Mouse (Mus musculus) heart, embryonic 10.5 days (tissue): Measurements from ENCODE around the gene Eif4enif1. TPM values are rescaled to one million over a fixed set of nuclear protein-coding genes. Genes with fewer than 3 reads are reported as not detected.
A peak's percentile ranks its signal among the peaks of the same experiment; 100 is the strongest.
"Not testable (repeated sequence)": the region's sequence is repeated elsewhere in the genome, so short reads cannot be mapped to it uniquely, and the experiment has no call there.

Experiments
- DNase-seq: peaks from one replicate; pipeline ENCODE4 v3.0.0-alpha.2; 2017; ENCODE audit warnings: low spot score
- H3K27ac ChIP-seq: fragments of 300-500 bp; sonication (generic); 2 replicates; pipeline ENCODE4 v1.5.1; 2016; ENCODE audit warnings: mild to moderate bottlenecking
- H3K27me3 ChIP-seq: fragments of 300-500 bp; sonication (generic); 2 replicates; pipeline ENCODE4 v1.6.1; 2016; ENCODE audit warnings: mild to moderate bottlenecking; ENCODE audit not compliant: poor library complexity, insufficient read depth, severe bottlenecking
- H3K36me3 ChIP-seq: fragments of 300-500 bp; sonication (generic); 2 replicates; pipeline ENCODE4 v1.6.1; 2016; ENCODE audit warnings: mild to moderate bottlenecking, moderate library complexity
- H3K4me1 ChIP-seq: fragments of 300-500 bp; sonication (generic); 2 replicates; pipeline ENCODE4 v1.6.1; 2016; ENCODE audit warnings: mild to moderate bottlenecking
- H3K4me3 ChIP-seq: fragments of 300-500 bp; sonication (generic); 2 replicates; pipeline ENCODE4 v1.5.1; 2016; ENCODE audit warnings: mild to moderate bottlenecking, moderate library complexity
- H3K9me3 ChIP-seq: fragments of 300-500 bp; sonication (generic); 2 replicates; pipeline ENCODE4 v1.6.1; 2016; ENCODE audit warnings: mild to moderate bottlenecking, moderate library complexity
- WGBS: fragments of 180-500 bp; shearing (Covaris S2); methylation state at CpG from one replicate; pipeline ENCODE4 v1.1.7; 2016; 5-methylcytosine and 5-hydroxymethylcytosine counted together
- polyA plus RNA-seq: library from polyadenylated mRNA; unstranded; fragments of >200 nt; fragmentation: Nextera tagmentation; extraction: Ambion mirVana; gene quantifications from 2 replicates; pipeline ENCODE4 v1.2.1, GENCODE M21; 2016

Gene Eif4enif1
- polyA plus RNA-seq, 1 experiment from 2014 or later = 51.0 TPM

DNA sequence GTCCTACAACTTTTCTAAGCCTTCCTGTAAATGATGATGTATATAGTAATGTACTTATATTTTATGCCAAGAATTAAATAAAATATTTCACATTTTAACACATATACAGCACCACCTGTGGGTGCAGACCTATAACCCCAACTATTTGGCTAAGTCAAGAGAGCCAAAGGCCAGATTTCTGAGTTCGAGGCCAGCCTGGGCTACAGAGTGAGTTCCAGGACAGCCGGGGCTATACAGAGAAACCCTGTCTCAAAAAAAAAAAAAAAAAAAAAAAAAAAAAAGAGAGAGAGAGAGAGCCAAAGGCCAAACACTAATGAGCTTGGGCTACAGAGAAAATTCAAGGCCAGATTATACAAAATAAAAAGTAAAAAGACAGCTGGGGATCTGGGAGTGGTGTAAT is 33.1 kb upstream of the Eif4enif1 start:
- not testable (repeated sequence) for H3K27me3 ChIP-seq, H3K27ac ChIP-seq, H3K36me3 ChIP-seq, H3K4me1 ChIP-seq, DNase-seq, H3K4me3 ChIP-seq
- 71% methylated on average over 2 of the region's 2 CpGs for WGBS
- H3K9me3 ChIP-seq = peaks cover 17% of the 10 kb centered on the region

DNA sequence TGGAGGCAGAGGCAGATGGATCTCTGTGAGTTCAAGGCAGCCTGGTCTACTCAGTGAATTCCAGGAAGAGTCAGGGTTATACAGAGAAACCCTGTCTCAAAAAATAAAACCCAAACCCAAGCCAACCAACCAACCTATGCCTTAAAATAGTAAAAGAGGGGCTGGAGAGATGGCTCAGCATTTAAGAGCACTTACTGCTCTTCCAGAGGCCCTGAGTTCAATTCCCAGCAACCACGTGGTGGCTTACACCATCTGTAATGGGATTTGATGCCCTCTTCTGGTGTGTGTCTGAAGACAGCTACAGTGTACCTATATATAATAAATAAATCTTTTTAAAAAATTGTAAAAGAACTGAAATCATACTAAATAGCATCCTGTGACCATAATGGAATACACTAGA is 30.3 kb upstream of the Eif4enif1 start:
- H3K36me3 ChIP-seq = not testable (repeated sequence)
- WGBS = 66% methylated on average over 1 of the region's 1 CpGs

DNA sequence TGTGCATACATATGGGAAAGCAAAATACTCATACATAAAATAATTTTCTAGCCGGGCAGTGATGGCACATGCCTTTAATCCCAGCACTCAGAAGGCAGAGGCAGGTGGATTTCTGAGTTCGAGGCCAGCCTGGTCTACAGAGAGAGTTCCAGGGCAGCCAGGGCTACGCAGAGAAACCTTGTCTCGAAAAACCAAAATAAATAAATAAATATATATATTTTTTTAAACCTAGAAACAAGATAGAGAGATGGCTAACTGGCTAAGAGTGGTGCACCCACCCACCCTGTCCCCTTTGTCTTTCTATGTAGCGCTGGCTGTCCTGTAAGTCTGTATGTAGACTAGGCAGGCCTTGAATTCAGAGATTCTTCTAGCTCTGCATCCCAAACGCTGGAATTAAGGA is 29.7 kb upstream of the Eif4enif1 start:
- H3K36me3 ChIP-seq, H3K4me3 ChIP-seq, DNase-seq, H3K27me3 ChIP-seq, H3K27ac ChIP-seq, H3K4me1 ChIP-seq: not testable (repeated sequence)
- H3K9me3 ChIP-seq = peaks cover 12% of the 10 kb centered on the region
- WGBS = 58% methylated on average over 6 of the region's 6 CpGs

More for the DNA sequence above, 30.3 kb upstream of the Eif4enif1 start:
- DNase-seq = peak; percentile 58
- H3K27me3 ChIP-seq, H3K4me1 ChIP-seq, H3K4me3 ChIP-seq, H3K27ac ChIP-seq: not testable (repeated sequence)
- peaks cover 14% of the 10 kb centered on the region for H3K9me3 ChIP-seq

DNA sequence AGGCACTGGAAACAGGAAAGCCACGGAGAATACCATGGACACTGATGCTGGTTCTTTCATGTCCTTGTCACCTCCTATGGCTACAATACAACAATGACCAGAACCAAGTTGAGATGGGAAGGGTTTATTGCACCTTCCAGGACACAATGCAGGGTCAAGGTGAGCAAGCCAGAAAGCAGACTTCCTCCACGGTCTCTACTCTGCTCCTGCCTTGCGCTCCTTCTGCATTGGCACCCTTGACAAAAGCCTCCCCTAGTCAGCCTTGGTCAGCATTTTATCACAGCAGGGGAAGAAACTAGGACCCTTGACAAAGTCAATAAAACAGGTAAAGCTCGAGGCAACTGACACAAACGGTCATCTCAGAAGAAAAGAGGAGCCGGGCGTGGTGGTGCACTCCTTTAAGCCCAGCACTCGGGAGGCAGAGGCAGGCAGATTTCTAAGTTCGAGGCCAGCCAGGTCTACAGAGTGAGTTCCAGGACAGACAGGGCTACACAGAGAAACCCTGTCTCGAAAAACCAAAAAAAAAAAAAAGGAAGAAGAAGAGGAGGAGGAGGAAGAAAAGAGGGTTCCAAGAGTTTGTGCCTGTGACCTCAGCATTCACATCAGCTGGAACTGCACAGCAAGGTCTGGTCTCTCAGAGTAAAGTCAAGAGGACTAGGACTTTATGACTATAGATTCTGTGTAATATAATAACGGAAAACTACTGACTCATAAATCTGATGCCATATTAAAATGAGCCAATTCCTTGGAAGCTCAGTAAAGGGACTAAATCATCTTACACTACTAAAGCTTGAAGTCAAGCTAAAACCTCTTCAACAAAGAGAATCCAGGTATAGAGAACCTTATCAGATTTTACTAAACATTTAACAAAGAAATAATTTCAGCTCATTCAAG is 28.5 kb upstream of the Eif4enif1 start:
- not testable (repeated sequence) for H3K4me1 ChIP-seq, H3K27me3 ChIP-seq, H3K36me3 ChIP-seq, H3K4me3 ChIP-seq, H3K9me3 ChIP-seq, H3K27ac ChIP-seq
- peak; percentile 93 for DNase-seq
- 84% methylated on average over 11 of the region's 11 CpGs for WGBS

DNA sequence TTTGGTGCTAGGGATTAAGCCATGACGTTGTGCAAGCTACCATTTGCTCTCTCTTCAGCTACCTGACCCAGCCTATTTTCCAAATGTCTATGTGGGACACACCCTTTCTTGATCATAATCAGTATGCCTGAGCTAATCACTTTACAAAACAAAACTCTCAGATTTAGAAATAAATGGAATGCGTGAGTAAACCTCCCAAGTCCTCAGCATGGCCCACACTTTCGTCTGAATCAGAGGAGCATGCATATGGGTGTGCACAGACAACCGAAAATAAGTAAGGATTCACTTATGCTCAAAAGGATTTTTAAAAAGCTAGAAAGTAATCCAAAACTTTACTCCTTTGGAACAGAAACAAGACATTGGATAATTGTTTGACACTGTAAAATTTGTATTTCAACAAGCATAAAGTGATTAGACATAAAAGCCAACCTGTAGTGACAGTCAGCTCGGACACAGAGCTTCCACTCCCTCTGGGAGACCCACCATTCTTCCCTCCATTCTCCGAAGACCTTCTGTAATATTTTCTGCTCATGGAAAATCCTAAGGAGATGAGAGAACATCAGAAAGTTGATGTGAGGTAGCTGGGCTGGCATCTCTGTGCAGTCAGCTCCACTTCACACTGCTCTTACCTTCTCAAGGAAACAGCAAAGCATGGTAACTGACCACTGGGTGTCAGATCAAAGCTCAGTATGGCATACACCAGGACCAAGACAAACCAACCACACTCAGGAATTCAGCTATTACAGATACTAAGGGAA is 23.0 kb upstream of the Eif4enif1 start:
- not testable (repeated sequence) for H3K9me3 ChIP-seq, H3K4me1 ChIP-seq, H3K27ac ChIP-seq, H3K4me3 ChIP-seq, H3K36me3 ChIP-seq, H3K27me3 ChIP-seq
- 83% methylated on average over 6 of the region's 6 CpGs for WGBS
- peak; percentile 78 for DNase-seq

DNA sequence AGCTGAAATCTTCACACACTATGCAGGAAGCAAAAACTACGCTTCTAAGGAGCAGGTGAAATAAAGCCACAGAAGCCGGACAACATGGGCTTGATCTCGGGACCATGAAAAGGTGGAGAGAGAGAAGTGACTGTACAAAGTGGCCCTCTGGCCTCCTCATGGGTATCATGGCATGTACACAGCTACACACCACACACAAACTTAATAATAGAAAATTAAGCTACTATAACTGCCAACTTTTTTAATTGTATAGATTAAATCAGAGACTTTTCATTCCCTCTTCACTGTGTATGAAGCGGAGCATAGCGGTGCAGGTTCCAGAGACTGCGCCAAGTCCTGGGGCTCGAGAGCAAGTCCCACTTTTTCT is 22.5 kb upstream of the Eif4enif1 start:
- DNase-seq = peak; percentile 73
- H3K27ac ChIP-seq, H3K4me1 ChIP-seq, H3K9me3 ChIP-seq, H3K4me3 ChIP-seq, H3K27me3 ChIP-seq, H3K36me3 ChIP-seq: not testable (repeated sequence)
- WGBS = 82% methylated on average over 7 of the region's 7 CpGs

DNA sequence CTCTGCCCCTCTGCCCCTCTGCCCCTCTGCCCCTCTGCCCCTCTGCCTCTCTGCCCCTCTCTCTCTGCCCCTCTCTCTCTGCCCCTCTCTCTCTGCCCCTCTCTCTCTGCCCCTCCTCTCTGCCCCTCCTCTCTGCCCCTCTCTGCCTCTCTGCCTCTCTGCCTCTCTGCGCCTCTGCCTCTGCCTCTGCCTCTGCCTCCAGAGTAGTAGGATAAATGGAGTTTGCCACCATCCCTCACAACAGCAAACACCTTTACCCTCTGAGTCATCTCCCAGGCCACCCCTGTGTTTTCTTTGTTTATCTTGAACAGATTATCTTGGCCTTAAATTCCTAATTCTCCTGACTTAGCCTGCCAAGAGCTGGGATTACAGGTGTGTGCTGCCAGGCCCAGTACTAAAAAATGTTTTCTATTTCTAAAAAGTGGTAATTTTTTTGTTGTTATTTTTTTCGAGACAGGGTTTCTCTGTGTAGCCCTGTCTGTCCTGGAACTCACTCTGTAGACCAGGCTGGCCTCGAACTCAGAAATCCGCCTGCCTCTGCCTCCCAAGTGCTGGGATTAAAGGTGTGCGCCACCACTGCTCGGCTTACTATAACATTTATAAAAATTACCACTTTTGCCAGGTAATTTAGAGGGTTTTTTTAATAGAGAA is 21.6 kb upstream of the Eif4enif1 start:
- peak; percentile 83 for DNase-seq
- H3K27me3 ChIP-seq, H3K36me3 ChIP-seq, H3K27ac ChIP-seq, H3K4me1 ChIP-seq, H3K4me3 ChIP-seq, H3K9me3 ChIP-seq: not testable (repeated sequence)
- 72% methylated on average over 6 of the region's 6 CpGs for WGBS

DNA sequence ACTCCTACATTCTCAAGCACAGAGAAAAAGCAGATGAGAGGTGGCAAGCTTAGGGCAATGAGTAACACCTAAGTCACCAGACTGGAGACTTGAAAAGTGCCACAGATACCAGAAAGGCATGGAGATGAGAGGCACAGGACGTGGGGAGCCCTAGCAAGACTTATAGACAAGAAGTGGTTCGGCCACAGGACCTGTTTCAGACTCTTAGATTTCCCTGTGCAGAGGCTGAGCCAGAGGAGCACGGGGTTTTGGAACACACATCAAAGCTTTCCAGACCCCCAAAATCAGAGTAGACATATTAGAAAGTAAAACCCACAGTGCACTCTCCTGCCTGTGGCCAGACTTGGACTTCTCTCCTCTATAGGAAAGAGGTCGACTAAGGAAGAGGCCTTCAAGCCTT is 20.9 kb upstream of the Eif4enif1 start:
- H3K4me1 ChIP-seq, H3K27ac ChIP-seq, H3K36me3 ChIP-seq, H3K9me3 ChIP-seq, H3K4me3 ChIP-seq, H3K27me3 ChIP-seq: not testable (repeated sequence)
- DNase-seq = peak; percentile 93
- 48% methylated on average over 4 of the region's 4 CpGs for WGBS

DNA sequence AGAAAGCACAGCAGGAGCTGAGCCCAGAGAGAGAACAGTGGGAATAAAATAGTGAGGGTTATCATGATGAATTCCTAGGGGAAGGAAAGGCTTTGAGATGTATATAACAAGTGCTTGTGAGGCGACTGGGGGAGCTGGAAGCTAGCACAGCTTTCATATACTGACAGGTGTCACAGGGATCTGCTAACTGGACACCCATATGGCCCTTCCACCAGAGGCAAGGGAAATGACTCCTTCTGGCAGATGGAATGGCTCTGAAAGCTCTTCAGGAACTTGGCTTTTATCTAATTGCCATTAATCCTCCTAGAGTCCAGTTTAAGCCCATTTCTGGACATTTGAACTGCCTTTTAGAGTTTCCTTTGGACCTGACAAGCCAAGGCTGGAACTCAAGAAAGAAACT is 20.2 kb upstream of the Eif4enif1 start:
- H3K27me3 ChIP-seq, H3K36me3 ChIP-seq, H3K4me1 ChIP-seq, H3K4me3 ChIP-seq, H3K27ac ChIP-seq, H3K9me3 ChIP-seq: not testable (repeated sequence)
- DNase-seq = peak; percentile 17
- 50% methylated on average over 1 of the region's 1 CpGs for WGBS

DNA sequence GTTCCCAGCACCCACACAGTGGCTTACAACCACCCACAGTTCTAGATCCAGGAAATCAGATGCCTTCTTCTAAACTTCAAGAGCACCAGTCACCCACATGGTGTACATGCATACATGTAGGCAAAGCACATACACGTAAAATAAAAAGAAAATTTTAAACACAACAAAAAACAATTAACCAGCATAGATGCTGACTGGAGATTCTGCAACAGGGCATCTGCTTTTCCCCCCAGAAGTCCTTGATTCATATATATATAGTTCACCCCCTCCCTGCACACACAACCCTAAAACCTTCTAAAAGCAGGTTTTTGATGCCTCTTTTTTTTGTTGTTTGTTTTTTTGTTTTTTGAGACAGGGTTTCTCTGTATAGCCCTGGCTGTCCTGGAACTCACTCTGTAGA is 19.5 kb upstream of the Eif4enif1 start:
- not testable (repeated sequence) for H3K27ac ChIP-seq, H3K4me3 ChIP-seq, H3K27me3 ChIP-seq, H3K4me1 ChIP-seq, H3K36me3 ChIP-seq, H3K9me3 ChIP-seq
- peak; percentile 43 for DNase-seq
- WGBS = 80% methylated on average over 1 of the region's 1 CpGs

DNA sequence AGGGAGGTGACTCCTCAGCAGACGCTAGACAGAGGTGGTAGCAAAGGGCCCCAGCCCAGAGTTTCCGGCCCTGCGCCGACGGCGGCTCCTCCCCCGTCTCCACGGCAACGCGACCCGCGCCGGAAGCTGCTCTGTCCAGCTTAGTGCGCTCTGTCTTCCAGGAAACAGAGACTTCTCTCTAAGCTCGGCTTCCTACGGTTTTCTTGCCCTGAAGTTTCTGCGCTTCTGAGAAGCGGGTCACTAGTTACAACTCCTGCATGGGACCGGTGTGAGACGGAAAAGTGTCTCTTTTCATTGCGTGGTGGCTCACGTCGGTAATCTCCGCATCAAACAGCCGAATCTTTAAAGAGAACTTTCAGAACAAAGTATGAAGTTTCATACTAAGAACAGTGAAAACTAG is 8.8 kb upstream of the Eif4enif1 start, which contains the start of gene Sfi1:
Gene Sfi1 (minus strand): TSS at position 101 of the 400 bp plus-strand sequence.
- Histone ChIP-seq H3K27me3 (no peaks in the 10 kb centered on the region), H3K4me3 (no peak within 1 kb of the TSS), H3K4me1 (no peaks in the 10 kb centered on the region), H3K27ac (no peak within 1 kb of the TSS), H3K36me3 (no peaks in the 10 kb centered on the region), H3K9me3 (no peaks in the 10 kb centered on the region)
- 81% methylated on average over 25 of the region's 25 CpGs for WGBS
- no peak for DNase-seq

DNA sequence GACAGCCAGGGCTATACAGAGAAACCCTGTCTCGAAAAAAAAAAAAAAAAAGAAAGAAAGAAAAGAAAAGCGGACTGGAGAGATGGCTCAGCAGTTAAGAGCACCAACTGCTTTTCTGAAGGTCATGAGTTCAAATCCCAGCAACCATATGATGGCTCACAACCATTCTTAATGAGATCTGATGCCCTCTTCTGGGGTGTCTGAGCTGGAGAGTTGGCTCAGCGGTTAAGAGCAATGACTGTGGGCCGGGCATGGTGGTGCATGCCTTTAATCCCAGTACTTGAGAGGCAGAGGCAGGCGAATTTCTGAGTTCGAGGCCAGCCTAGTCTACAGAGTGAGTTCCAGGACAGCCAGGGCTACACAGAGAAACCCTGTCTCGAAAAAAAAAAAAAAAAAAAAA is 1.6 kb upstream of the Eif4enif1 start:
- not testable (repeated sequence) for H3K36me3 ChIP-seq, H3K27me3 ChIP-seq, H3K4me3 ChIP-seq, H3K4me1 ChIP-seq, H3K27ac ChIP-seq, H3K9me3 ChIP-seq
- 92% methylated on average over 6 of the region's 7 CpGs for WGBS
- DNase-seq = peak; percentile 67
